Mouse (Mus musculus) embryonic facial prominence, embryonic 11.5 days (tissue): ENCODE results near the gene Prim2. TPM values are rescaled to one million over a fixed set of nuclear protein-coding genes. Genes with fewer than 3 reads are reported as not detected.

ENCODE experiments used
- ATAC-seq: fragments of 200-750 bp; cut with Nextera tagmentation; replicated peaks from 2 replicates; pipeline ENCODE4 v1.8.0; 2017; ENCODE audit warnings: low read depth; ENCODE audit not compliant: insufficient number of reproducible peaks, low FRiP score, low TSS enrichment
- DNase-seq: peaks from one replicate; pipeline ENCODE4 v3.0.0-alpha.2; 2015; ENCODE audit warnings: low spot score
- H3K27ac ChIP-seq: fragments of 300-500 bp; sonication (generic); replicated peaks from 2 replicates; pipeline ENCODE4 v1.5.1; 2014; ENCODE audit warnings: mild to moderate bottlenecking, low read depth, low read length, control low read depth
- H3K27me3 ChIP-seq: fragments of 300-500 bp; sonication (generic); 2 replicates; pipeline ENCODE4 v1.6.1; 2014; ENCODE audit warnings: mild to moderate bottlenecking, low read length, moderate library complexity, mixed read lengths; ENCODE audit not compliant: control insufficient read depth, insufficient read depth
- H3K36me3 ChIP-seq: fragments of 300-500 bp; sonication (generic); replicated peaks from 2 replicates; pipeline ENCODE4 v1.6.1; 2014; ENCODE audit warnings: low read depth, mild to moderate bottlenecking, low read length, moderate library complexity, mixed read lengths; ENCODE audit not compliant: control insufficient read depth, insufficient read depth
- H3K4me1 ChIP-seq: fragments of 300-500 bp; sonication (generic); 2 replicates; pipeline ENCODE4 v1.6.1; 2014; ENCODE audit warnings: low read length, mixed read lengths; ENCODE audit not compliant: control insufficient read depth, insufficient read depth
- H3K4me2 ChIP-seq: fragments of 300-500 bp; sonication (generic); 2 replicates; pipeline ENCODE4 v1.6.1; 2014; ENCODE audit warnings: low read depth, mild to moderate bottlenecking, control low read depth, low read length, moderate library complexity
- H3K4me3 ChIP-seq: fragments of 300-500 bp; sonication (generic); 2 replicates; pipeline ENCODE4 v1.5.1; 2014; ENCODE audit warnings: low read depth, low read length, control low read depth
- H3K9ac ChIP-seq: fragments of 300-500 bp; sonication (generic); replicated peaks from 2 replicates; pipeline ENCODE4 v1.6.1; 2014; ENCODE audit warnings: mild to moderate bottlenecking, control low read depth, low read length
- H3K9me3 ChIP-seq: fragments of 300-500 bp; sonication (generic); replicated peaks from 2 replicates; pipeline ENCODE4 v1.6.1; 2016; ENCODE audit warnings: mild to moderate bottlenecking, low read length, inconsistent platforms, mixed read lengths; ENCODE audit not compliant: control insufficient read depth
- WGBS: fragments of 180-500 bp; shearing (Covaris S2); extraction: QIAGEN DNeasy Blood & Tissue Kit; methylation state at CpG from one replicate; pipeline ENCODE4 v1.1.7; 2014; 5-methylcytosine and 5-hydroxymethylcytosine counted together
- polyA plus RNA-seq: library from polyadenylated mRNA; unstranded; fragments of >200 nt; fragmentation: Nextera tagmentation; extraction: Ambion mirVana; gene quantifications from 2 replicates; pipeline ENCODE4 v1.2.1, GENCODE M21; 2014

Gene Prim2
- polyA plus RNA-seq, 1 experiment from 2014 or later = 56.3 TPM

DNA sequence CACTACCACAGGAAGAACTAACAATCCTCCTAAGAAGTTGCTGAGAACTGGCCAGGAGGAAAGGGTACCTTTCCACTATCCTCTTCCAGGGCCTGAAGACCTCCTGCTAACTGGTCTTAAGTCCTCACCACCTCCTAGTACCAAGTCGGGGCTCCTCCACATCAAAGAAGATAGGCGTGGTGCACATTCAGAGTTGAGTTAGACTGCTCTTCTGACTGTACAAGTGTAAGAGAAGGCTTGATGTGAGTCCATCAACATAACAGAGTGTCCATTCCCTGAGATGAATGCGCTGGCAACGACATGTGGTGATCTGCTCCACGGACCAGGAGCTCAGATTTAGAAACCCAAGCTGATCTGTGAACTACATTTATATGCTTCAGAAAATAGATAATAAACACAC, 165.2 kb downstream of the Prim2 start:
- Histone ChIP-seq H3K27ac (no peak overlapping the region), H3K4me1 (no peaks in the 10 kb centered on the region), H3K4me3 (no peak overlapping the region), H3K9ac (no peak overlapping the region), H3K27me3 (no peaks in the 10 kb centered on the region), H3K36me3 (no peaks in the 10 kb centered on the region), H3K9me3 (no peaks in the 10 kb centered on the region), H3K4me2 (no peak overlapping the region)
- ATAC-seq (no peak), DNase-seq (no peak)
- 90% methylated on average over 5 of the region's 5 CpGs for WGBS

DNA sequence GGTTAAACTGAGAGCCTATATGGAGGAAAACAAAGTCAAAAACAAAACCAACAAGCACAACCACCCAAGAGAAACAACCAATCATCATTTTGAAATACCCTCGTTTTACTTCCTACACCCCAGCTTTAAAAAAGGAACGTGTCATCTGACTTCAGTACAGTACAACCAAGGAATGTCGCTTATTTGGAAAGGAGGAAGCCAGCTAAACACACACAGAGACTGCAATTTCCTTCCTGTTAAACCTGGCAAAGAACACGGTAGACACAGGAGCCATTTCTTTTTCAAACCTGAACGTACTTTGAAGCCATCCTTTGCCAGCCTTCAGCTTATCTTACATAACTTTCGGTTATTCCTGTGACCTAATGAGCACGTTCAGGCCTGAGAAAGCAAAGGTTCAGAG, 166.7 kb downstream of the Prim2 start:
- WGBS = 80% methylated on average over 7 of the region's 7 CpGs
- no peak overlapping the region for H3K9ac ChIP-seq
- DNase-seq = no peak
- H3K27ac ChIP-seq = no peak overlapping the region
- ATAC-seq = no peak
- no peak overlapping the region for H3K4me2 ChIP-seq
- H3K27me3 ChIP-seq = no peaks in the 10 kb centered on the region
- H3K4me1 ChIP-seq = no peaks in the 10 kb centered on the region
- no peaks in the 10 kb centered on the region for H3K36me3 ChIP-seq
- no peaks in the 10 kb centered on the region for H3K9me3 ChIP-seq
- no peak overlapping the region for H3K4me3 ChIP-seq

- Histone ChIP-seq H3K9me3 (no peaks in the 10 kb centered on the region), H3K27ac (no peak overlapping the region), H3K4me2 (no peak overlapping the region), H3K9ac (no peak overlapping the region), H3K4me3 (no peak overlapping the region), H3K27me3 (no peaks in the 10 kb centered on the region), H3K36me3 (no peaks in the 10 kb centered on the region), H3K4me1 (no peaks in the 10 kb centered on the region)
- 67% methylated on average over 1 of the region's 1 CpGs for WGBS
- ATAC-seq = no peak
- DNase-seq = no peak
Observed at GRCm38 (mm10) chr1:33502298-33502697, 167.3 kb downstream of the Prim2 start.

GRCm38 (mm10) chr1:33500111-33500510, 169.5 kb downstream of the Prim2 start:
- H3K4me3 ChIP-seq = no peak overlapping the region
- no peaks in the 10 kb centered on the region for H3K27me3 ChIP-seq
- H3K4me2 ChIP-seq = no peak overlapping the region
- no peaks in the 10 kb centered on the region for H3K9me3 ChIP-seq
- no peaks in the 10 kb centered on the region for H3K36me3 ChIP-seq
- ATAC-seq = no peak
- H3K4me1 ChIP-seq = no peaks in the 10 kb centered on the region
- H3K27ac ChIP-seq = no peak overlapping the region
- H3K9ac ChIP-seq = no peak overlapping the region
- no peak for DNase-seq
- 81% methylated on average over 9 of the region's 9 CpGs for WGBS

DNA sequence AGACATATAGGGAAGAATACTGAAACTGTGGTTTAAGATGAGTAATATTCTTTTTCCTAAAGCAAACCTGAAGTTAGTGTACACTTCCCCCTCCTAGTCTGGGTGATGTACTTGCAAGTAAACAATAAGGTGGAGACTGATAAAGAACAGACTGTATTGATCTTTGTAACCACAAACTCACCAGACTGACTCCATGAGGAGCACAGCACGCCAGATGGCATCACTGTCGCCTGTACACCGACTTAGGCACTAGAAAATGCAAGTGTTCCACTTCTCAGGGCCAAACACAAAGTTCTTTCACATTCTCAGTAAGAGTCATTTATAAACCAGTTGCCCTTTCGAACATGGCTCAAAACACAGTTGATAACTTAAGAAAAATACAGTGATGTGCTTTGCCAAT, 170.0 kb downstream of the Prim2 start:
- ATAC-seq = no peak
- Histone ChIP-seq H3K4me1 (no peaks in the 10 kb centered on the region), H3K36me3 (no peaks in the 10 kb centered on the region), H3K4me3 (no peak overlapping the region), H3K27me3 (no peaks in the 10 kb centered on the region), H3K4me2 (no peak overlapping the region), H3K9me3 (no peaks in the 10 kb centered on the region), H3K9ac (no peak overlapping the region), H3K27ac (no peak overlapping the region)
- 86% methylated on average over 4 of the region's 4 CpGs for WGBS
- no peak for DNase-seq

GRCm38 (mm10) chr1:33496128-33496527, 173.5 kb downstream of the Prim2 start:
- no peak overlapping the region for H3K4me2 ChIP-seq
- H3K9me3 ChIP-seq = no peaks in the 10 kb centered on the region
- no peaks in the 10 kb centered on the region for H3K4me1 ChIP-seq
- H3K36me3 ChIP-seq = no peaks in the 10 kb centered on the region
- H3K27me3 ChIP-seq = no peaks in the 10 kb centered on the region
- no peak overlapping the region for H3K9ac ChIP-seq
- H3K4me3 ChIP-seq = no peak overlapping the region
- DNase-seq (no peak), ATAC-seq (no peak)
- WGBS = 86% methylated on average over 4 of the region's 4 CpGs
- H3K27ac ChIP-seq = no peak overlapping the region

GRCm38 (mm10) chr1:33495586-33495985, 174.0 kb downstream of the Prim2 start:
- Histone ChIP-seq H3K27ac (no peak overlapping the region), H3K4me3 (no peak overlapping the region), H3K9me3 (no peaks in the 10 kb centered on the region), H3K27me3 (no peaks in the 10 kb centered on the region), H3K4me1 (no peaks in the 10 kb centered on the region), H3K36me3 (no peaks in the 10 kb centered on the region), H3K9ac (no peak overlapping the region), H3K4me2 (no peak overlapping the region)
- WGBS = 76% methylated on average over 3 of the region's 3 CpGs
- DNase-seq (no peak), ATAC-seq (no peak)

- no peak overlapping the region for H3K27ac ChIP-seq
- no peak overlapping the region for H3K4me3 ChIP-seq
- no peaks in the 10 kb centered on the region for H3K27me3 ChIP-seq
- ATAC-seq (no peak), DNase-seq (no peak)
- no peak overlapping the region for H3K9ac ChIP-seq
- no peaks in the 10 kb centered on the region for H3K9me3 ChIP-seq
- H3K4me2 ChIP-seq = no peak overlapping the region
- H3K4me1 ChIP-seq = no peaks in the 10 kb centered on the region
- no peaks in the 10 kb centered on the region for H3K36me3 ChIP-seq
- 82% methylated on average over 8 of the region's 8 CpGs for WGBS
Observed at GRCm38 (mm10) chr1:33495203-33495553, 174.4 kb downstream of the Prim2 start.
